Mouse (Mus musculus): ENCODE data around the gene Zfp710.

Gene Zfp710

DNA sequence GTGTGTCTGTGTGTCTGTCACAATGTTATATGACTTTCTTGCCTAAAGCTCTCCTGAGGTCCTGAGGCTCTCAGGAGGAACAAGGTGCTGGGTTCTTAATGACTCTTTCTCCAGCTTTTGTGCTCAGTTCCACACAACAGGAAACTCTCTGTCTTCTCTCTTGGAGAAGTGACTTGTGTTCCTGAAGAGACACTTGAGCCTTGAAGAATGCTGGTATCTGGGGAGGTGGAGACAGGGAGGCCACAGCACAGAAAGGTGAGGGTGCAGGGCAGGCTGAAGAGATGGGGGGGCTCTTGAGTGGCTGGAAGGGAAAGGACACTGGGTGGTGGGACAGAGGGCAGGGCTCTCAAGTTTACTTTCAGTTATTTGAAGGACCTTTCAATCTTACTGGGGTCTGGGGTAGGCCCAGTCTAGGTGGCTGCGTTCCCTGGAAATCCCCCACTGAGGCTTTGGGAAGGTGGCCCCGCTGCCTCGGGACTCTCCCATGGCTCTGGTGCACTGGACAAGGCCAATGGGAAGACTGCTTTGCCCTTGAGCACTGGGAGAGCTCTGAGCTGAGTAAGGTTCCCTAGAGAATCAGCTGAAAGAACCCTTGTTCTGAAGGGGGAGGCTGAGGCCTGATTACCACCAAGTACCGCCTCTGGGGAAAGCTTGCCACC is 33.9 kb downstream of the Zfp710 start:
- DNase-seq = no peak

DNA sequence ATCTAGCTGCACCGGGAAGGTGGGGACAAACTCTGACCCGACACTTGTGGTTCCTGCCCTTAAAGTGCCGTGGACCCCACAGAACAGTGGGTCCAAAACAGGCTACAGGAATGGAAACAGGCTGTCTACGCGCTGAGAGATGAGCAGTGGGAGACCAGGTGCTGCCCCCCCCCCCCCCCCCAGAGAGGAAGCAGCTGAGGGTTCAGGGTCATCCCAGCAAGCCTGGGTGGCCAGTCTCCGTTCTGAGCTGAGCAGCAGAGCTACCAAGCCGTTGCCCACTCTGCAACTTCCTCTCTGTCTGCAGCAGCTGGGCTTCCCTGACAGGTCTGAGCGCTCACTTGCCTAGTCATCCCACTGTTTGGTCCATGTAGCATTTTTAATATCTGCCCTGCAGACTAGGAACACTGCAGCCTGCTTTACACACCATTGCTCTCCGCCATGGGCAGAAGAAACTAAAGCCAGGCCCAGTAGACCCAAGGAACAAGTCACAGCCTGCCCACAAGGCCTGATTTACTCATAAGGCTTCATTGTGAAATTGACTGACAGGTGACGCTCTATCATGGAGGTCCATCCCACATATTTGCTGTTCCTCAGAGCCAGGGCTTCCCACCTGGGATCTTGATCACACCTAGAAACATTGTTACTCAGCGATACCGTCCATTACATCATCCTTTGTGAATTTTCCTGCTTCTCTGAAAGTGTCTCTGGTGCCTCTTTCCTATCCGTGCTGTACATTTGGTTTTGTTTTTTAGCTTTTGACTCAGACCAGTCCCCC is 34.6 kb downstream of the Zfp710 start:
- no peak for DNase-seq

DNA sequence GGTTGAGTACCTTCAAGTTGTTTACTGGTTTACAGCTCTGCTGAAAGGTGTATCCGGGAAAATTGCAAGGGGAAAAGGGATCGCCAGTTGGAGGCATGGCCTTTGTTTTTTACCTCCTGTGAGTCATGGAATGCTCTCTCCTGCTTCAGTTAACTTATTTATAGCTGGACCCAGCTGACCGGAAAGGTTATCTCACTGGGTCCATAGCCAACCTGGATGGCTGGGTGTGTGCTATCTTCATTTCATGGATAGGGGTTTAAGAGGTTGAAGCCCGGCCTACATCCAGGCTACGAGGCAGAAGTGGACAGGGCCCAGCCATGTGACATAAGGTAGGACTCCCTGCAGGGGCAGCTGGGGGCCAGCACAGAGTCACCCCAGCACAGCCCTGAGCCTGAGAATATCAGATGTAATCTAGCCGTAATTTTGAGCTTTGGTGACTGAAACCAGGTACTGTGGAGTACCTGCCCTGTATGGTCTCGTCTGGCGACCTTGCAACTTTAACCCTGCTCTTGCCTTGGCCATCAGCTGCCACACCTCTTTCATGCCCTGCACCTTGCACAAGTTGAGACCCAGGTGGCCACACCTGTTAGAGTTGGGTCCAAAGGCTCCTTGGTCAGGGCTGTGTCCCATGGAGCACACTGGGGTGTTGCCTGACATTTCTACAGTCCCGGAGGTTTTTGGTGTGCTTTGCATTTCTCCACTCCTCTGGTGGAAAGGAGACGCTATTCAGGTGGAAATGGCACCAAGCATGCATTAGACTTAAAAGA is 35.6 kb downstream of the Zfp710 start:
- DNase-seq = no peak

DNA sequence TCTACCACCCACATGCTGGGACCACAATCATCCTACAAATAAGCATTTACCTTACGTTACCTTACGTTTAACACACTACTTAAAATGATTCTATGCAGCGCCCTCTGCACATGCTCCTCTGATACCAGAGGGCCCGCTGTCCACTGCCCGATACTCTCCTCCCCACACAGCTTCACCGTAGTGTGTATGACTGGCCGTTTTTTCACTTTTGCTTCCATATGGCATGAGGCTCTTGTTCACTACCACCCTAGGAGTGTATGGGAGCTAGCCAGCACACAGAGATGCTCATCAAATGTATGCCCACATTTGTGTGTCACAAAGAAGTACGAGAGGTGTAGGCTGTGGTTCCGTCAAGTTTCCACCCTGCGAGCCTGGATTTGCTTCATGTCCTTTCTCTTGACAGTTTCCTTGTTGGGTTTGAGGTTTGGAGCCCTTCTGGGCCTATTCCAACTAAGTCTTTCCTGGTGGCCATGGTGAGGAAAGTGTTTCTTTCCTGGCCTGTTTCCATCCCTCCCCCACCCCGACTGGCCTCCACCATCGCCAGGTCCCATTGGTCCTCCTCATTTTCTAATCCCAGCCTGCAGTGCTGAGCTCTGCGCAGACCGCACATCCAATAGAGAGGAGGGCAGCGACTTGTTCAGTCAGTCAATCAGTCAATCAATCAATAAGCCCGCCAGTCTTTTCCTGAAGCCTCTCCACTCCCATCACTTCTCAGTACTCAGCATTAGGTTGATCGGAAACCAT is 37.6 kb downstream of the Zfp710 start:
- no peak for DNase-seq

DNA sequence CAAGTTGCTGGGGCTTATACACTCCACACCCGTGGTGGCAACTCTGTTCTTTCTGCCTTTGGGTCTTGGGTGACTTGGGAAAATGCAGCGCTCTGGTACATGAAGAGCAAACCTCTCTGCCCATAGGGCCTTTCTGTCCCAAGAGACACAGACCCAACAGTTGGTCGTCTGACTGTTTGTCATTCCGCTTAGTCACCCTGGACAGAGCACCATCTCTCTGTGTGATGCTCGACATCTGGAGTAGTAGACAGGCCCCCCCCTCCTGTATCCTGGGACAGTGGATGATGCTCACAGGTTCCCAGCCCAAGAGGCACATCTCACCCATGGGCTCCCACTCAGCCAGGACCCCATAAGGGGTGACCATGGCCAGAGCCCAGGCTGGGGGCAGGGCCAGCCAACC is 38.6 kb downstream of the Zfp710 start:
- DNase-seq = no peak

DNA sequence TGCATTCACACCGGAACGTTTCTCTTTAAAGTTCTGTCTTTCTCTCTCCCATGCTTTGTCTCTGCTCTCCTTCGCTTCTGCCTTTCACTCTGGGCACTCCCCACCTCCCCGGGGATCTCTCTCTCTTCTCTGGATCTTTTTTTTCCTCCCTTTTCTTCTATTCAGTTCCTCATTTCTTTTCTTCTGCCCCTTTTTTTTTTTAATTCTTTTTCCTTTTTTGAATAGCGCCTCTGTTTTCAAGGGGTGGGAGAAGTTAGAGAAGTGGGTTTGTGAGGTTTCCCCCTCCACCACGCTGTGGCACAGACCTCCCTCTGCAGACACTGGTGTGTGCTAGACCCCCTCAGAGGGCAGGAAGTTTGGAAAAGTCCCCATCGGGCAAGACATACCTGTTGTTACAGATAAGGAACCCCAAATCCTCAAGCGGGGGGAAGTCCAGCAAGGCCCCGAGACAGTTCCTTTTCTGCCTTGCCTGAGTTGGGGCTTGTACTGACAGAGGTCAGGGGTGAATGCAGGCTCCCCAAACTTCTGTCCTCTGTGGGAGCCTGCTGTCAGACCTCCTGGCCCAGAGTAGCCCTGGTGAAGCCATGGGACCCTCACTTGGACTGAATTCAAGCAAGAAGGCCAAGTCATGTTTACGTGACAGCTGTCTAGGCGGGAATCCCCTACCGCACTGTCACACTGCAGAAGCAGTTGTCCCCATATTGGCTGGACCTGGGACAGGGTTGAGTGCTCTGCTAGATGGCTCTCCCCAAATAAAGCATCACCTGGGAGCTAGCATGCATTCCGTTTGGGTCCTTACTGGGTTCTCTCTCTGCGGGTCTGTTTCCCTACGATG is 39.5 kb downstream of the Zfp710 start:
- DNase-seq = no peak

DNA sequence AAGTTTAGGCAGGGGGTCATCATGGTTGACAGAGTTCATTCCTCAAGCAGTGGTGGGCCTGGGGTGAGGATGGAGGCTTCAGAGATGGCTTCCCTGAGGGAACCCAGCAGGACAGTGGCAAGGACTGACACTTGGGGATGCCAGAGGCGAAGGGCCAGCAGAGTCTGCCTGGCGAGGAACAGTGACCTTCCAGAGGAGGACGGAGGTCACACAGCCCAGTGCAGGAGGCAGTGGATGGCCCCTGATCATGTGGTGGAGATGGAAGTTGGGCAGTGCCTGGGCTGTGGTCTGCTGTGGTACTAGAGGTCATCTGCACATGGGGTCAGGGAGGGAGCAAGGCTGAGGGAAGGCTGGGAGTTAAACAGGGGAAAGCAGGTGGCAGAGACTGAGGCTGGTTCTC is 40.6 kb downstream of the Zfp710 start:
- DNase-seq = no peak

DNA sequence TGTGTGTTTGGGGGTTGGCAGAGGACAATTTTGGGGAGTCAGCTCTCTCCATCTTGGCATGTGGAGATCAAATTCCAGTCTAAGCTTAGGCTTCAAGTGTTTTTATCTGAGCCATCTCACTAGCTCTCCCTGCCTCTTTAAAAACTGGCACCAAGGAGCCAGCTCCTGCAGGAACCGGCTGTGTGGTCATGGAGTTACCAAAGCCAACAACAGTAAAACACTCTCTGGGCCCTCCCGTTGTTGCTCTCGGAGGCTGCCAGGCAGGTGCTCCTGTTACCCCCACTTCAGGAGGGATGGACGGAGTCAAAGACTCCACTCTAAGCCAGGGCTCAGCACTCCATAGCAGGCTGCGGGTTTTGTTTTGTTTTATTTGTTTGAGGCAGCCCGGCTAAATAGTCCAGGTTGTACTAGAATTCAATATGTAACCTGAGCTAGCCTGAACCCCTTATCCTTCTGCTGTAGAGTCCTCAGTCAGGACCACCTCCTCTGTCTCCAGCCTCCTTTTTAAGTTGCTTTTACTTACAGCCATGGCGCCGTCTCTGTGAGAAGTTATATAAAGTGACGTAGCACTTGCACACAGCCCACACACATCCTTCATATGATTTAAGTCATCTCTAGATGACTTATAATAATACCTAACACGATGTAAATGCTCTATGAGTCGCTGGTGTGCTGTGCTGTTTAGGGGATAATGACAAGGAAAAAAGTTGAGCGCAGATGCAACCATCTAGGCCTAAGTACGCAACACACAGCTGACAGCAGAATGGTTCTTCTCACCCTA is 42.3 kb downstream of the Zfp710 start:
- DNase-seq = no peak

DNA sequence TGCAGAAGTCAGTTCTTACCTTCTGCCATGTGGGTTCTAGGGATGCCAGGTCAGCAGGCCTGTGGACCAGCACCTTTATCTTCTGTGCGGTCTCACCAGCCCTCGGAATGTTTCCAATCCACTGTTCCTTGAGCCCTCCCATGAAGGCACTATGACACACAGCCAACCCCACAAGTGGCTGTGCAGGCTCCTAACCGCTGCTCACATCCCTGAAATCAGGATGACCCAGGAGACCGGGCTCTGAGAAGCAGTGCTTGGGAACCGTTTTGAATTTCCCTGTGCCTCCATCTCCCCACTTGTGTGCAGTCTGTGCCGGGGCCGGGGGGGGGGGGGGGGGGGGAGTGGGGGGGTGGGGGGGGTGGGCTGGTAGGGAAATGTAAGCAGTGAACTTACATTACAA is 43.7 kb downstream of the Zfp710 start:
- no peak for DNase-seq

DNA sequence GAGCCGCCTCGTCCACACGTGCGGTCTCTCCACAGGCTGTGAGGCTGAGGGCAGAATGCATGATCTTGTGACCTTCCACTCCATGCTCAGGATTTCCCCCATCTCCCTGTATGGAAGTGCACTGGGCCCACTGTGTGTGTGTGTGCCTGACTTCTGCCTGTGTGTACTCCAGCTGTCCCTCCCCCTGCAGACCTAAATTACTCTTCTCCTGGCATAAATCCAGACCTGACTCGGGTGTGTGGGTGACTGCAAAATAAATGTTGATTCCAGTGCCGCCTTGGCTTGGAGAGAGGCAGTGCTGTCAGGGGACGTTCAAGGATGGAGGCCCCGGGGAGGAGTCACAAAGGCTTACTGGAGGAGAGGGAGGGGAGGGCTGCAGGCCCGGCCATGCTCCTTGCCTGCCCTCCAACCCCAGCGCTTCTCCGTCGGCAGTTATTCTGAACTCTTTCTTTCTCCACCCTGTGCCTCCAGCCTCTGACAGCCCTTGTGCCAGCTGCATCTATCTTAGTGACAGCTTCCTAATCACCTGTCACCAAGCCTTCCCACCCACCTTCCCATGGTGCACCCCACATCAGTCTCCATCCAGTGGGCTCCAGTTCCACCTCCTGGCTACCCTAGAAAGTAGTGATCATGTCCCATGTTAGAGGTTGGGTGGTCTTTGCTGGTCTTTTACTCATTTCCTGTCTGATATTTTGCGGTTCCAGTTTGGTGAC is 45.2 kb downstream of the Zfp710 start:
- no peak for DNase-seq

DNA sequence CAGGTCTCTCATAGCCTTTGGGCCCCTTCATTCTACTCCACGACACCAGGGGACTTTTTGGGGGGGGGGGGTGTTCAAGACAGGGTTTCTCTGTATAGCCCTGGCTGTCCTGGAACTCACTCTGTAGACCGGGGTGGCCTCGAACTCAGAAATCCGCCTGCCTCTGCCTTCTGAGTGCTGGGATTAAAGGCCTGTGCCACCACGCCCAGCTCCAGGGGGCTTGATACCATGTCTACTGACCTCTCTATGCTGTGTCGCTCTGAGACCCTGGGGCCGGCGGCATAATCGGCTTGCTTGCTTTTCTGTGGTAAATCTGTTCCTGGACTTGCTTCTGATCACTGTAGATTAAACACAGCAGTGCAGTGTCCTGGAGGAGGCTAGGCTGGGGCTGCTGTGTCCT is 46.6 kb downstream of the Zfp710 start:
- no peak for DNase-seq

DNA sequence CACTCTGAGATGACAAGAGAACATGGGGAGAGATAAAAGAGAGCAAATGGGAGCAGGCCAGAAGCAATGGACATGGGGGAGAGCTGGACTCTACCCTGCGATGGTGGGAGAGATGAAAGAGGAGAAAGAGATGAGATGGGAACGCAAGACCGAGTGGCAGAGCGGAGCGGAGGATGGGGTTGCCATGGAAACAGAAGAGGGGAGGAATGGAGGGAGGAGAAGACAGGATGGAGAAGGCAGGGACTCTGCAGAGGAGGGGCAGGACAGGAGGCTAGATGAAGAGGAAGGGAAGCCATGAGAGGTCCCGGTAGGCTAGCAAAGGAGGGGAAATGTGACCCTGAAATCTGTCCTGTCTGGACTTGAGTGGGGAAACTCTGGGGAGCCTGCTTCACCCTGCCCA is 47.7 kb downstream of the Zfp710 start:
- DNase-seq = no peak

DNA sequence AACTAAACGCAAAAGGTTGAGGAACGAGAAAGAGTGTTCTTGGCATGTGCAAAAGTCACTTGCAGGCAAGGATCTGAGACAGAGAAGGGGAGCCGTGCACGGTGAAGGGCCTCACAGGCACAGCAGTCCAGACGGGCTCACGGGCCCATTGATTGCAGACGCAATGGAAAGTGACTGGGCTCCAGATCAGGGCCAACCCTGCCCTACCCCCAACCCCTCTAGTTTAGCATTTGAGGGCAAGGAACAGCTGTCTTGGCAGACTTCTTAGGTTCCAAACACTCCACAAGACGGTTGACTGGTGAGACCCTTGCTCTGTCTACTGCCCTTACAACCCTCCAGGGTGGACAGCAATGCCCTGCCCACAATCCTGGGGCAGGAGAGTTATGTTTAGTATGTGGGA is 48.9 kb downstream of the Zfp710 start:
- DNase-seq = no peak

DNA sequence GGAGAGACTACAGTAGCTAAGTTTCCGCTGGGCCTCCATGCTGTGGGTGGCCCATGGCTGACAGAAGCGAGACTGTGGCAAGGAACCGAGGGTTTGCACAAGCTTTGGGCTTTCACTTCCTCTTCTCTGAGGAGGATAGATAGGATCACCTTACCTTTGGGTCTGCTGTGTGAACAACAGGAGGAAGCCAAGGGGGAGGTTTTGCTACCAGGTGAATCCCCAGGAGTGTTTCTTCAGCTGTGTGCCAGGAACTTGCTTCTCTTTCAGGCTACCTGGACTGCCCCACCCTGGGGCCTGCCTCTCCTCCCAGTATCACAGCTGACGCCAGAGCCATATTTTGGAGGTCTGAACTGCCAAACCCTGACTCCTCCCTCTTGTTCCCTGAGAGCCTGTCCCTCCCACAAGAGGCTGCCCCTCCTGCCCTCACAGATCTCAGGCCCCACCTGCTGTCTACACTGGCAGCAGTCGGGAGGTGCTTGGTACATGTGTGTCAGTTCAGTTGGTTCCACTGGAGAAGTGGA is 50.4 kb downstream of the Zfp710 start:
- no peak for DNase-seq

DNA sequence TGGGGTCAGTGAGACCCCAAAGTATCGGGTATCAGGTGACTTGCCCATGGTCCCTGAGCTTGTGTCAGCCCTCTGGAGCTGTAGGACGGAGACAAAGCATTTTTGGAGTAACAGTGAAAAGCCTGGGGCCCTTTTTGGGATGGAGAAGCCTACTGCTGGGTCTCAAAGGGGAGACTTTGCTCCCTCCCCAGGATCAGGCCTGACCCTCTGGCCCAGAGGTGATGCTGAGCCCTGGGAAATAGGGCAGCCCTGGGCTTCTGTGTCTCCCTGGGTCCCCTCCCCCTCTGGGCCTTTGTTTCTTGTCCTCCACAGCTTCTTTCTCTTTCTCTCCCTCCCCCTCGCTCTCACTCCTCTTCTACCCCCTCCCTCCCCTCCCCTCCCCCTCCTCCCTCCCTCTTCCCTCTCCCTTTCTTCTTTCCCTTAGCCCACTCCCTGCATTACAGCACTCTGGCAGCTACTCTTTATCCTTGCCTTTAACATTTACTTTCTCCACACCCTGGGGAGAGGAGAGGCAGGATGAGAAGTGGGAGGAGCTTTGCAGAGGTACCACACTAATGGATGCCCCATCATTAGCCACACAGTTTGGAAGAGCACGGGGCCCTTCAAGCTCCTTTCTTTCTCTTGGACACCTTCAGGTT is 51.5 kb downstream of the Zfp710 start:
- no peak for DNase-seq

DNA sequence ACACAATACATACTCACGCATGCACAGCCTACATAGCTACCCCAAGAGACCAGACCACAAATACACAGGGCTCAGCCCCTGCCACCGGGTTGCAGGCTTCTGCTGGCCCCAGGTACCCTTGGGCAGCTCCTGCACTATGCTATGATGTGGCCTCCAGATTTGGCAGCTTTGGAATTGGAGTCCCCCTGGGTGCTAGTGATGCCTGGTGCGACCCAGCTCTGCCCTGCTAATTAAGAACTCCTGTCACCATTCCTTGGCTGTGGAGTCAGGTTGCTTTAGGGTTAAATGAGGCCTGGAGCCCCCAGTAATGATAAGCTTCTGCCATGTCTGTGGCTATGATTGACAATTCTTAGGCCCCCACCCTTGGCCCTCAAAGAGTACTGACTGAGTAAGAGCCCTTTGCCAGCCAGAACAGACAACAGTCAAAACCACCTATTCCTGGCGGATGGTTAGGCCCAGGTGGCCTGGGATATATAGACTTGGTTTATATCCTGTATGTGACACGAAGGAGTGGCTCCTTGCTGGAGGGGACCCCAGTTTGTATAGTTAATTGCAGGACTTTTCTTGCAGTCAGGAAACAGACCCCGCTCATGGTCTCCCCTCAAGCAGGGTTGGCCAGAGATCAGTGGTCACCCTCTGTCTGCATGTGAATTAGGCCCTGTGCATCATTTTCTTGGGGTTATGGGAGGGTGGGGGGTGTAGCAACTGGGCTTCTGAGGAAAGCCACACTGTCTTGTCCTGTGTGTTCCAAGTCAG is 52.5 kb downstream of the Zfp710 start:
- DNase-seq = no peak

DNA sequence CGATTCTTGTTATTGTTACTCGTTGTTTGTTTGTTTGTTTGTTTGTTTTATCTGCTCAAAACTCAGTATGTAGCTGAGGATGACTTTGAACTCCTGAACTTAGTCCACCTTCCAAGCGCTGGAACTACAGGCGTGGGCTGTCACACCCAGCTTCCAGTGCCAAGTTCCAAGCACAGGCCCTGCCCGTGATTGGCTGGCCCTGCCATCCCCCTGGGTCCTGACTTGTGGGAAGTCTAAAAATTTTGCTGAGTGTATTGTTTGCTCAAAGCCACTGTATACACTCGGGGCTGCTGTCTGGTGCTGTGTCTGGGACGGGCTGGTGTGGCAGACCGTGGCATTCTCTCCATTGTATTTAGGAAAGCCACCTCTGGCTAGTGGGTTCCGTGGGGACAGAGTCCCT is 53.2 kb downstream of the Zfp710 start:
- DNase-seq = no peak

DNA sequence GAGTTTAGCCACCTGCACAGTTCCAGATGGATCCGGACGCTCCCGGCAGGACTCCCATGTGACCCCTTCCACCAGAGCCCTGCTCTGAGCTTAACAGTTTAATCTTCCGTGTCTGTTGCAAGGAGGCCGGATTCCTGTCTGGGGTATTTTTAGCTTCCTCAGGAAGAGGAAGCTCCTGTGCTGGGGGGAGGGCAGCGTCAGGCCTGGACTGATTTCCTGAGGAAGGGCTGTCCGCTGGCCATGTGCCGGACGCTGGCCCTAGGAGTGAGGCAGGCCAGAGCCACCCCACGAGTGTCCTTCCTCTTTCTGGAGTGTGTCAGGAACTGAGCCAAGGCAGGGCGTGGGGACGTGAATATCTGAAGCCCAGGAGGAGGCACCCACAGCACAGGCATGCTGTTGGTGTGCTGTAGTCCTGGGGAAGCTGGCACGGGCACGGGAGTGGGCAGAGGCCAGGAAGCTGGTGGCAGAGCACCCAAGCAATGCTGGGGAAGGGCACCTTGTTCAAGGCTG is 54.2 kb downstream of the Zfp710 start:
- peak; percentile 47 for DNase-seq
